Mouse (Mus musculus) MN1 (cell line): ENCODE measurements around the gene Swt1.

Experiments used
- DNase-seq: peaks from one replicate; pipeline ENCODE4 v3.0.0-alpha.2; 2016; ENCODE audit warnings: low spot score

Gene Swt1

DNA sequence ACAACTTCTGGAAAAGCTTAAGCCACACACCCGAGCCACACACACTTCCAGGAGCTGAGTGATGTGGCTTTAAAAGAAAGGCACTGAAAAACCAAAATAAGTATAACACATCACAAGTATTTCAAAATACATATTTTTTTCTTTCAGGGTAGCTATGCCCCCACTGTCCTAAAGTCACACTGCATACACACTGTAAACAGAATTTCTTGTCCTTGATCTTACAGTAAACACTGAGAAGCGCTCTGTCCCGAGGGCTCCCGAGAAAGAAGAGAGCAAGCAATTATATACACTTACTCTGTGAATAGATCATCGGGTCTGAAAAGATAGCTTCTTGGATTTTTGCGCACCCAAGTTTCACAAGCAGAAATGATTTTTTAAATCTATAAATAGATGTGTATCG is 109.0 kb downstream of the Swt1 start:
- no peak for DNase-seq
